ENCODE assay signal across 8 mouse cellular contexts in the genomic region with DNA sequence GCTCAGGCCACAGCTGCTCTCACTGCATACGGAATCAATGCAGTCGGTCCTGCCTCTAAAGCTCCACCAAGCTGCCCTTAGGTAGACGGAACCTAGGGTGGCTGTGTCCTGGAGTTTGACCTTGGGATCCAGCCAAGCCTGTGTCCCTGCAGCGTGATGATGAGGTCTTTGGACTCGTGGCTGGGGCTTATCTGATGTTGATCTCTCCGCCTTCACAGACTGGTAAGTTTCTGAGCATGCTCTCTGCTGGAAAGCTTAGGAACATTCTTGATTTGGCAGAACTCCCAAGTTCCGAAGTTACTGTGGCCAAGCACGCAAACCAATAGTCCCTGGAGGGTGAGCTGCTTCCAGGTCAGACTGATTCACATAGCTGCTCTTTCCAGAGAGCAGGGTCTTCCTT. TPM values are rescaled to one million over a fixed set of nuclear protein-coding genes. Genes with fewer than 3 reads are reported as not detected.
DNase-seq lines count a peak whose midpoint lies in the region; ATAC-seq and TF ChIP-seq lines count a peak whose summit lies in the region.

No protein-coding gene starts in this region.

- TF ChIP-seq CTCF in gastrocnemius, adult 2 months (IDR thresholded peaks at IDR 0.05), result no peak
- TF ChIP-seq CTCF in kidney, adult 2 months (conservative IDR thresholded peaks at IDR 0.05; ENCODE audit: insufficient read depth, insufficient read length, low read depth, low read length), result 0 out of 2 replicates have a peak, but pooled peaks have one; percentile 9
- peak; percentile 11; the same call in 1 of the 2 replicates for TF ChIP-seq CTCF in lung, postnatal 0 days (IDR thresholded peaks at IDR 0.05)

- H3K9me3 ChIP-seq in lung, postnatal 0 days (ENCODE audit: low read length), result no peaks in the 10 kb centered on the region

- no peak overlapping the region for H3K9ac ChIP-seq in lung, postnatal 0 days (replicated peaks; ENCODE audit: low read depth)

- 0 out of 2 replicates have a peak, but pooled peaks cover 1% of the 10 kb centered on the region for H3K36me3 ChIP-seq in kidney, adult 2 months (ENCODE audit: control insufficient read depth, insufficient read depth, low read length)
- peaks cover 61% of the 10 kb centered on the region for H3K36me3 ChIP-seq in lung, postnatal 0 days (ENCODE audit: insufficient read depth, low read length)

- H3K4me1 ChIP-seq in kidney, adult 2 months (ENCODE audit: control insufficient read depth, insufficient read depth, low read length), result peaks cover 37% of the 10 kb centered on the region
- peaks cover 11% of the 10 kb centered on the region; the same call in 1 of the 2 replicates for H3K4me1 ChIP-seq in lung, postnatal 0 days (ENCODE audit: insufficient read depth, low read depth, low read length)

- no peaks in the 10 kb centered on the region for H3K27me3 ChIP-seq in kidney, adult 2 months (replicated peaks; ENCODE audit: control insufficient read depth, insufficient read depth, low read length)
- H3K27me3 ChIP-seq in lung, postnatal 0 days (replicated peaks; ENCODE audit: insufficient read depth, low read length), result no peaks in the 10 kb centered on the region

- peak; percentile 56 for ATAC-seq in lung, postnatal 0 days
- ATAC-seq in activated CD4-positive, CD25-positive, alpha-beta regulatory T cell, adult 4 months, result no peak

- no peak for TF ChIP-seq POLR2A in kidney, adult 2 months (IDR thresholded peaks at IDR 0.05; ENCODE audit: low read depth, low read length)

- peak; percentile 36 to 50 for DNase-seq in cerebellum, postnatal 10 days
- DNase-seq in cerebellum, postnatal 4 days (ENCODE audit: low spot score in 2 of 2), result no peak
- DNase-seq in gastrocnemius, adult 2 months, result peak; percentile 81
- DNase-seq in kidney, adult 2 months, result peak; percentile 98
- DNase-seq in lung, postnatal 0 days (ENCODE audit: low spot score), result peak; percentile 93
- no peak for DNase-seq in thymus, postnatal 14 days
- no peak for DNase-seq in layer of hippocampus, adult 11-12 months (ENCODE audit: low spot score)

- intact Hi-C loops in gastrocnemius, adult 2 months (cut with DNase I), result no loop called here

- peak; percentile 66 for TF ChIP-seq EP300 in lung, postnatal 0 days (IDR thresholded peaks at IDR 0.05)

- peak overlapping the region; percentile 86 for H3K27ac ChIP-seq in gastrocnemius, adult 2 months
- H3K27ac ChIP-seq in kidney, adult 2 months (ENCODE audit: insufficient read depth, low read depth, low read length), result peak overlapping the region; percentile 80
- peak overlapping the region; percentile 87 for H3K27ac ChIP-seq in lung, postnatal 0 days (ENCODE audit: low read length)

- 12% methylated on average over 8 of the region's 8 CpGs for WGBS in kidney, adult 2 months
- 24% methylated on average over 8 of the region's 8 CpGs for WGBS in lung, postnatal 0 days

- peak overlapping the region; percentile 43 for H3K4me3 ChIP-seq in gastrocnemius, adult 2 months
- no peak overlapping the region for H3K4me3 ChIP-seq in kidney, adult 2 months (ENCODE audit: insufficient read depth, low read depth, low read length)
- no peak overlapping the region for H3K4me3 ChIP-seq in lung, postnatal 0 days (ENCODE audit: low read depth, low read length)

- H3K4me2 ChIP-seq in lung, postnatal 0 days (replicated peaks; ENCODE audit: low read depth, low read length), result no peak overlapping the region

RNA-seq across cellular contexts. Expression of gene Per2, which starts 13.1 kb away (rescaled TPM):
- 10 to 100 TPM in 1 of 2 experiments, 1 to 10 TPM in 1; 3.9 to 10.8 TPM for total RNA-seq in gastrocnemius, adult 2 months (2021)
- 5.6 and 6.8 TPM in 2 replicates for polyA plus RNA-seq in kidney, adult 2 months (2012; rRNA removed)
- polyA plus RNA-seq in lung, postnatal 0 days (2015; fragmentation: Nextera tagmentation; extraction: Ambion mirVana), result 6.3 and 7.3 TPM in 2 replicates
- polyA plus RNA-seq in activated CD4-positive, CD25-positive, alpha-beta regulatory T cell, adult 4 months (2017; shearing (Covaris generic)), result under 1 TPM; 0.52 to 0.89 TPM

RNA-seq across cellular contexts. Expression of gene Hes6, which starts 32.2 kb away (rescaled TPM):
- total RNA-seq in gastrocnemius, adult 2 months (2021), result 1 to 10 TPM; 4.4 to 7.9 TPM
- 64.1 and 66.7 TPM in 2 replicates for polyA plus RNA-seq in kidney, adult 2 months (2012; rRNA removed)
- 63.7 and 75.1 TPM in 2 replicates for polyA plus RNA-seq in lung, postnatal 0 days (2015; fragmentation: Nextera tagmentation; extraction: Ambion mirVana)
- 10 to 100 TPM; 14.6 to 17.3 TPM for polyA plus RNA-seq in activated CD4-positive, CD25-positive, alpha-beta regulatory T cell, adult 4 months (2017; shearing (Covaris generic))

RNA-seq across cellular contexts. Expression of gene Ilkap, which starts 47.4 kb away (rescaled TPM):
- total RNA-seq in gastrocnemius, adult 2 months (2021), result 10 to 100 TPM; 38.3 to 44.6 TPM
- 42.6 and 47.9 TPM in 2 replicates for polyA plus RNA-seq in kidney, adult 2 months (2012; rRNA removed)
- polyA plus RNA-seq in lung, postnatal 0 days (2015; fragmentation: Nextera tagmentation; extraction: Ambion mirVana), result 90.5 and 94.0 TPM in 2 replicates
- polyA plus RNA-seq in activated CD4-positive, CD25-positive, alpha-beta regulatory T cell, adult 4 months (2017; shearing (Covaris generic)), result 10 to 100 TPM; 37.7 to 41.9 TPM

RNA-seq across cellular contexts. Expression of gene Traf3ip1, which starts 48.4 kb away (rescaled TPM):
- total RNA-seq in gastrocnemius, adult 2 months (2021), result 1 to 10 TPM; 3.3 to 4.1 TPM
- 9.8 and 11.2 TPM in 2 replicates for polyA plus RNA-seq in kidney, adult 2 months (2012; rRNA removed)
- polyA plus RNA-seq in lung, postnatal 0 days (2015; fragmentation: Nextera tagmentation; extraction: Ambion mirVana), result 11.0 and 11.2 TPM in 2 replicates
- 1 to 10 TPM; 3.0 to 3.1 TPM for polyA plus RNA-seq in activated CD4-positive, CD25-positive, alpha-beta regulatory T cell, adult 4 months (2017; shearing (Covaris generic))

Comparison
In these comparisons a context has a peak if more than half of its experiments do, and no peak if none do; other contexts are left out.
1. DNase-seq: peak in cerebellum, postnatal 10 days (2 of 2), gastrocnemius, adult 2 months (single experiment), kidney, adult 2 months (single experiment) and lung, postnatal 0 days (single experiment); none in cerebellum, postnatal 4 days (0 of 2), thymus, postnatal 14 days (single experiment) and layer of hippocampus, adult 11-12 months (single experiment).
2. Peak in every context shown above with its lines, with median percentiles within 50 percentile points of each other: H3K27ac ChIP-seq.